Mouse (Mus musculus) forebrain, postnatal 0 days (tissue): ENCODE measurements around the gene Srgap2. TPM values are rescaled to one million over a fixed set of nuclear protein-coding genes. Genes with fewer than 3 reads are reported as not detected.
"Not testable (repeated sequence)": the region's sequence is repeated elsewhere in the genome, so short reads cannot be mapped to it uniquely, and the experiment has no call there.

ENCODE experiments used
- ATAC-seq: fragments of 200-750 bp; cut with Nextera tagmentation; 2 replicates; pipeline ENCODE4 v1.8.0; 2017; ENCODE audit warnings: mild to moderate bottlenecking, moderate library complexity
- DNase-seq: peaks from one replicate; pipeline ENCODE4 v3.0.0-alpha.2; 2015
- H3K27ac ChIP-seq: fragments of 300-500 bp; sonication (generic); 2 replicates; pipeline ENCODE4 v1.5.1; 2014; ENCODE audit warnings: low read depth, mild to moderate bottlenecking, antibody characterized with exemption, low read length, moderate library complexity, mixed read lengths
- H3K27me3 ChIP-seq: fragments of 300-500 bp; sonication (generic); 2 replicates; pipeline ENCODE4 v1.6.1; 2014; ENCODE audit warnings: mild to moderate bottlenecking, low read length, mixed read lengths; ENCODE audit not compliant: insufficient read depth
- H3K36me3 ChIP-seq: fragments of 300-500 bp; sonication (generic); 2 replicates; pipeline ENCODE4 v1.6.1; 2014; ENCODE audit warnings: mild to moderate bottlenecking, moderate library complexity; ENCODE audit not compliant: insufficient read depth
- H3K4me1 ChIP-seq: fragments of 300-500 bp; sonication (generic); 2 replicates; pipeline ENCODE4 v1.6.1; 2014; ENCODE audit warnings: antibody characterized with exemption; ENCODE audit not compliant: insufficient read depth
- H3K4me2 ChIP-seq: fragments of 300-500 bp; sonication (generic); 2 replicates; pipeline ENCODE4 v1.6.1; 2014; ENCODE audit warnings: low read depth, mild to moderate bottlenecking, moderate library complexity
- H3K4me3 ChIP-seq: fragments of 300-500 bp; sonication (generic); 2 replicates; pipeline ENCODE4 v1.5.1; 2014; ENCODE audit warnings: low read depth, low read length, mixed read lengths
- H3K9ac ChIP-seq: fragments of 300-500 bp; sonication (generic); 2 replicates; pipeline ENCODE4 v1.6.1; 2014; ENCODE audit warnings: mild to moderate bottlenecking
- H3K9me3 ChIP-seq: fragments of 300-500 bp; sonication (generic); 2 replicates; pipeline ENCODE4 v1.6.1; 2016; ENCODE audit warnings: low read length
- CTCF ChIP-seq: sonication (generic); IDR thresholded peaks from 2 replicates; pipeline ENCODE4 v1.5.1; 2016; ENCODE audit warnings: antibody characterized with exemption, control low read depth, low read depth
- WGBS: fragments of 180-500 bp; shearing (Covaris S2); extraction: QIAGEN DNeasy Blood & Tissue Kit; methylation state at CpG from one replicate; pipeline ENCODE4 v1.1.7; 2014; 5-methylcytosine and 5-hydroxymethylcytosine counted together
- polyA plus RNA-seq: library from polyadenylated mRNA; unstranded; fragments of >200 nt; fragmentation: Nextera tagmentation; extraction: Ambion mirVana; gene quantifications from 2 replicates; pipeline ENCODE4 v1.2.1, GENCODE M21; 2015
- total RNA-seq: library from RNA; depleted of rRNA; stranded (reverse); fragments of >200 nt; gene quantifications from 2 replicates; pipeline ENCODE4 v1.2.3, GENCODE M21; 2014

The Srgap2 gene
- total and polyA plus RNA-seq, 2 experiments from 2014 or later, result 28.1 to 68.4 TPM

DNA sequence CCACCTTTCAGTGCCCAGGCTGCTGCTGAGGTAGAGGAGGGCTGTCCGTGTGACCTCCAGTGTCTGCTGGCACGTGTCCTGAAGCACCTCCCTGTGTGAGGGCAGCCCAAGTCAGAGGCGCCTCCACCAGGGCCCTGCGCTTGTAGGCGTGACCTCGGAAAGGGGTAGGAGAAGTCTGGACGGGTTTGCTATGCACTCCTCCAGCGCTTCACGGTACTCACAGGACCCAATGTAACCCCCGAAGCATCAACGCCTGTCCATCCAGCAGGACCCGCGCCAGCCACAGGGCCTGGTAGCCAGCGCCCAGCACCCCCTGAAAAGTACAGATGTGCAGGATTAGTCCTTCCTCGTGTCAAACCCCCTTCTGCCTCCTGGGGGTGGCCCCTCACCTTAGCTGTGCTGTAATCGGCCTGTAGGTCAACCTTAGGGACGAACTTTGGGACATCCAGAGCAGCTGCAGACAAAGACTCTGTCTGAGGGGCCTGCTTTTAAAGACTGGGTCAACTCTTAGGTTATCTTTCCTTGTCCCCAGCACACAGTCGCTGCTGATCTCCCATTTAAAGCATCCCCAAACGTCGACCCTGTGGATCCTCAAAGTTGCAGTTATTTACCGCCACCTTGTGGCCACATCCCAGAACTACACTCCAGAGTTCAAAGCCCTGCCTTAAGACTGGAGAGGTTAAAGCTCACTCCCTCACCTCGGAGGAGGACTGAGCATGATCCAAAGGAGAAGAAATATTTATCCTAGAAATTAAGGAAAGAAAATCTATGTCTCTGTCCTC, 257.2 kb downstream of the Srgap2 start:
- no peaks in the 10 kb centered on the region; the same call in 1 of the 2 replicates for H3K27me3 ChIP-seq
- H3K4me2 ChIP-seq, result peak overlapping the region; percentile 27; the same call in 1 of the 2 replicates
- no peaks in the 10 kb centered on the region for H3K4me1 ChIP-seq
- peak; percentile 91 for DNase-seq
- 30% methylated on average over 22 of the region's 22 CpGs for WGBS
- H3K9me3 ChIP-seq, result no peaks in the 10 kb centered on the region
- peak; percentile 85 for ATAC-seq
- H3K9ac ChIP-seq, result no peak overlapping the region
- no peaks in the 10 kb centered on the region for H3K36me3 ChIP-seq
- peak; percentile 95 for TF ChIP-seq CTCF
- H3K27ac ChIP-seq, result no peak overlapping the region
- H3K4me3 ChIP-seq, result no peak overlapping the region

DNA sequence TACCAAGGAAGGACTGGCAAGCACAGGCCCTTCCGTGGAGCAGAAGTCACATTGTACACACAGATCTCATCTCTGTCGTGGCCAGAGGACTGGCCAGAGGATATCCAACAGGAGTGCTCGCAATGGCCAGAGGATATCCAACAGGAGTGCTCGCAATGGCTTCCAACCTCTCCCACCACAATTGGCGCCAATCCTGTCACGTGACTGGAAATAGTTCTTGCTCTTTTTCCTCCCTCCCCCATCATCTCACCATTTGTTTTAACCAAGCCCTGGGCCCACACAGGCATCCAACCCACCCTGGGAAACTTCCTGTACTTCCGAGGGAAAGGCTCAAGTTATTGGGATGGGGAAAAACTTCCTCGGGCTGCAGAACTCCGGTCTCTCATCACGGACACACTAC, 258.4 kb downstream of the Srgap2 start:
- no peak overlapping the region for H3K27ac ChIP-seq
- no peak for ATAC-seq
- no peak for TF ChIP-seq CTCF
- H3K9me3 ChIP-seq, result no peaks in the 10 kb centered on the region
- H3K4me2 ChIP-seq, result no peak overlapping the region
- H3K27me3 ChIP-seq, result no peaks in the 10 kb centered on the region; the same call in 1 of the 2 replicates
- WGBS, result 86% methylated on average over 10 of the region's 10 CpGs
- H3K36me3 ChIP-seq, result no peaks in the 10 kb centered on the region
- no peak overlapping the region for H3K9ac ChIP-seq
- DNase-seq, result no peak
- no peaks in the 10 kb centered on the region for H3K4me1 ChIP-seq
- H3K4me3 ChIP-seq, result no peak overlapping the region

DNA sequence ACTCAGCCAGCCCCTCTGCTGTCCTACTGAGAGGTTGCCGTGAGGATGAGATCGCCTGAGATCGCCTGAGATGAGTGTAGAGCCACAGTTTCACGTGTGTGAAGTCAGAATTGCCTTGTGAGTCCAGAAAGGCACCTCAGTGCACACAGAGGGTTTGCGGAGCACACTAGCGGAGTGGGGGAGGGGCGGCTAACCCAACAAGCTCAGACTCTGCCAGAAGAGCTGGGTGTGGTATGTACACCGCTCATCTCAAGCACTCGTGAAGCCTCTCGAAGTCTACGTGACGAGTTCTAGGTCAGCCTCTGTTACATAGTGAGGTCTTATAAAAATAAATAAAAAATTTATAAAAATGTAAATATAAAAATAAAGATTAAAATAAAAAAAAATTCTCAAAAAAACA, 263.2 kb downstream of the Srgap2 start:
- H3K9me3 ChIP-seq, result no peaks in the 10 kb centered on the region

DNA sequence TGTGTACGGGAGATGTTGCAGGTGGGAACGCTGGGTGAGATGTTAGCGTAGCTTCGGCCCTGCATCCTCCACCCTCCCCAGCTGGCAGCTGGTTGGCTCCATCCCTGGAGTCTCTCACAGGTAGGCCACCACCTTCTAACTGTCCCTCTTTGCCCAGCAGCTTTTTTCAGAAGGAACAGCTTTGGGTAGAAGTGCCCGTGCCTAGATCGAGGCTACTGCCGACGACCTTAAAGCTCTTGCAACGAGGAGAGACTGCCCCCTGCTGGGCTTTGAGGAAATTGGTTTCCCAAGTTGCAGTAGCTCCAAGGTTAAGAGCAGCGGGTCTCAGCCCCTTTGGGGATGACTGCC, 266.9 kb downstream of the Srgap2 start:
- Histone ChIP-seq H3K9ac (no peak overlapping the region), H3K4me3 (no peak overlapping the region), H3K27ac (no peak overlapping the region), H3K4me1 (no peaks in the 10 kb centered on the region), H3K4me2 (no peak overlapping the region), H3K27me3 (no peaks in the 10 kb centered on the region), H3K36me3 (no peaks in the 10 kb centered on the region), H3K9me3 (no peaks in the 10 kb centered on the region)
- ATAC-seq (peak; percentile 26), DNase-seq (peak; percentile 81)
- peak; percentile 83 for TF ChIP-seq CTCF
- 31% methylated on average over 10 of the region's 10 CpGs for WGBS

More for the DNA sequence above, 263.2 kb downstream of the Srgap2 start:
- DNase-seq (no peak), ATAC-seq (no peak)
- TF ChIP-seq CTCF, result no peak
- H3K4me1 ChIP-seq, result no peaks in the 10 kb centered on the region
- H3K4me3 ChIP-seq, result no peak overlapping the region
- no peaks in the 10 kb centered on the region for H3K27me3 ChIP-seq
- 74% methylated on average over 12 of the region's 12 CpGs for WGBS
- H3K36me3 ChIP-seq, result no peaks in the 10 kb centered on the region
- H3K4me2 ChIP-seq, result no peak overlapping the region
- H3K9ac ChIP-seq, result no peak overlapping the region
- no peak overlapping the region for H3K27ac ChIP-seq

DNA sequence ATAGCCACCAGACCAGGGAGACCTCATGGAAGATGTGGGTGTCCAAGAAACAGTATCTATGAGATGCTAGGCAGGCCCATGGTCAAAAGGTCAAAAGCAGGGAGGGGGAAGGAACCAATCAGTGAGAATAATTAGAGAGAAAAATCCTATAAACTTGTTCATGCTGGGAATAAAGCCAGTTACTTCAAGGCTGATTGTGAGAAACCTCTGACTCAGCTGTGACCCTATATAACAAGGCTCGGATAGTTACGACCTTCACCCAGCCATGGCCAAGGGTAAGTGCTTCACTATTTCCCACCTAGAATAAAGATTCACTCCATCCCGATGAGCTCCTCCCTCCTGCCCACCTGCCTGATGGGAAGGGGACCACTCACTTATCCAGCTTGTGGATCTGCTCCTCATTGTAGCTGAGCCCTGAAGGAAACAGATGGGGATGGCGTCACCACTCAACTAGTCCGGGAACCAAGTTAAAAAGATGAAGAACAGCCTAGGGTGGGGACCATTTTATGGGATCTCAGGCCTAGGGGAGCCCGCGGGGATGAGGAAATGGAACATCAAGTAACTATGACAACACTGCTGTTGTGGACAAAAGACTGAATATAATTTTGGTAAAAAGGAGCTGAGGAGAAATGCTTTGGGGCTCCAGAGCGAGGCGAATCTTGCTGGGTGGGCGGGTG, 267.4 kb downstream of the Srgap2 start:
- Histone ChIP-seq H3K36me3 (no peaks in the 10 kb centered on the region), H3K4me3 (no peak overlapping the region), H3K4me2 (no peak overlapping the region), H3K9me3 (no peaks in the 10 kb centered on the region), H3K27me3 (no peaks in the 10 kb centered on the region), H3K27ac (no peak overlapping the region), H3K9ac (no peak overlapping the region), H3K4me1 (no peaks in the 10 kb centered on the region)
- peak; percentile 65 for ATAC-seq
- peak; percentile 31 for DNase-seq
- WGBS, result 64% methylated on average over 10 of the region's 10 CpGs
- TF ChIP-seq CTCF, result no peak

DNA sequence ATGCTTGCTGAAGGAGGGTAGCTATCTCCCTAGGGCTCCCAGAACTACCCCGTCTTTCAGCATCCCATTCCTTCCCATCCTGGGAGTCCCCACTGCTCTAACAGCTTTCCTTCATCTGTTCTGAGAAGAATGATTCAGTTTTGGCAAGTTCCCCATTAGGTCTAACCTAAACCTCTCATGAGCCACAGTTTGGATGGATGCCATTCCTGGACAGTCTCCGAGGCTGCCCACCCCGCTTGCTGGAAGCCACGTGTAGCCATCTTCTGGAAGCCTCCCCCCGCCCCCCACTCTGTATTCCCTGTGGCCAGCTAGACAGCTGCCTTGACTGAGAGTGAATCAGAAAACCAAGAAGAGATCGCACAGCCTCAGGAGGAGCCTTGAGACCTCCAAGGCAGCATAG, 269.9 kb downstream of the Srgap2 start:
- WGBS, result 70% methylated on average over 6 of the region's 6 CpGs
- no peak for TF ChIP-seq CTCF
- Histone ChIP-seq H3K36me3 (no peaks in the 10 kb centered on the region), H3K9ac (no peak overlapping the region), H3K9me3 (no peaks in the 10 kb centered on the region), H3K27me3 (no peaks in the 10 kb centered on the region), H3K27ac (no peak overlapping the region), H3K4me2 (no peak overlapping the region), H3K4me3 (no peak overlapping the region), H3K4me1 (no peaks in the 10 kb centered on the region)
- ATAC-seq (no peak), DNase-seq (no peak)

DNA sequence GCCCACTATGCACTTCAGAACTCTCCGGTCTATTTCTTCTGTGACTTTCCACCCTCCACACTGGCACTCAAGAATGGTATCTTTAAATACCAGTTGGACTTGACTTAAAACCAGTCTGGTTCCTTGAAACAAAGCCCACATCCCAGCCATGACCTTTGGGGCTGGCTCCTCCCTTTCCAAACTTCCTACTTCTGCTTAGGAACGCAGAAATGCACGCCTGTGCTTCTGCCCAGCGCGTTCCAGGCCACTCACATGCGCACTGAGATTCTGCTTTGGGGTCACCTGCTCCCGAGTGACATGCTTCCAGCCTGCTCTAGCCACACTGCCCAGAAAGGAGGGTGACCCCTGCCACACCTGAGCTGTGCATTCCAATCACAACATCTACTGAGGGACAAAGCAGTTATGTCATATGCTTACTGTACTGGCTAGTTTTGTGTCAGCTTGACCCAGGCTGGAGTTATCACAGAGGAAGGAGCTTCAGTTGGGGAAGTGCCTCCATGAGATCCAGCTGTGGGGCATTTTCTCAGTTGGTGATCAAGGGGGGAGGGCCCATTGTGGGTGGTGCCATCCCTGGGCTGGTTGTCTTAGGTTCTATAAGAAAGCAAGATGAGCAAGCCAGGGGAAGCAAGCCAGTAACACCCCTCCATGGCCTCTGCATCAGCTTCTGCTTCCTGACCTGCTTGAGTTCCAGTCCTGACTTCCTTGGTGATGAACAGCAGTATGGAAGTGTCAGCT, 274.5 kb downstream of the Srgap2 start:
- not testable (repeated sequence) for H3K36me3 ChIP-seq, H3K4me1 ChIP-seq, H3K4me3 ChIP-seq, H3K9me3 ChIP-seq, DNase-seq, H3K4me2 ChIP-seq, H3K27ac ChIP-seq, ATAC-seq, H3K9ac ChIP-seq, H3K27me3 ChIP-seq
- WGBS, result 85% methylated on average over 7 of the region's 7 CpGs
